Mouse (Mus musculus) cerebellum, adult 2 months (tissue): ENCODE results near the gene Met.

ENCODE experiments used
- CTCF ChIP-seq: fragments of 200-500 bp; IDR thresholded peaks from 2 replicates; pipeline ENCODE4 v1.5.1; 2011; ENCODE audit warnings: low read depth, mild to moderate bottlenecking, control low read depth, low read length, moderate library complexity, borderline replicate concordance; ENCODE audit not compliant: insufficient read depth
- POLR2A ChIP-seq: fragments of 200-500 bp; IDR thresholded peaks from 2 replicates; pipeline ENCODE4 v1.6.1; 2011; ENCODE audit warnings: low read length, control low read depth, borderline replicate concordance; ENCODE audit not compliant: insufficient read depth

GRCm38 (mm10) chr6:17503724-17504123 lies 40.1 kb downstream of the Met start:
- TF ChIP-seq CTCF (no peak), POLR2A (no peak)
